Mouse (Mus musculus) cerebellum, adult 18-20 months (tissue): ENCODE measurements around the gene Esyt1.

ENCODE experiments used
- DNase-seq, 2 experiments: peaks; one replicate each; pipeline ENCODE4 v3.0.0; 2021

Esyt1 gene

DNA sequence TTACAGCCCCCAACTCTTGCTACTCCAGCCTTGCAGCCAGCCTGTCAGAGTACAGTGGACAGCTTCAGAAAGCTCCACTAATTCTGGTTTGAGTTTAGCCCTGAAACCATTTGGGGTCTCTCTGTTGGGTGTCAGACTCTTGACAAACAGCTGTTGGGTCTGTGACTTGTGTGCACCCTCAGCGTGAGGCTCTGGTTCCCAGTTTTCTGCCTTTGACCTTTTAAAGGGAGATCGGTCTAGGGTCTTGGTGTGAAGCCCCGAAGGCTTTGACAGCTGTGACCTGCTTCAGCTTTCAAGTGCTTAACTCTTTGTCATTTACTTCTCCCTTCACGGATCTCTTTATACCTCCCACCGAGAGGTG, 65.4 kb downstream of the Esyt1 start:
- DNase-seq = peak in 1 of 2 experiments; percentile 18
